29 mouse cellular contexts compared by ENCODE assay signal in the genomic region with DNA sequence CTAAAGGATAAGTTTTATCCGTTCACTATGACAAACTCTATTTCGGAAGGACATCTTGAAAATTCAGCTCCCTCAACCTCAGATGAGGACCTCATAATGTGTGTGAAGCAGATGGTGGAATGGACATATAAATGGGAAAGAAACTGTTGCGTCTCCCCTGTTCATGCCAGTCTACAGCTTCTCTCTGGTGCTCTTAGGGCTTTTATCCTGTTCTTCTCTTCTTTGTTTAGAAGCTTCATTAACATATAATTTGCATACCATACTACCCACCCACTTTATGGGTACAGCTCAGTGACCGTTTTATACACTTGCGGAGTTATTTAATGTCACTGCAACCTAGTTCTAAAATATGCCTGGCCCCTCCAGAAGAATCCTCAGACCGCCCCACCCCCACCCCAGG. TPM values are rescaled to one million over a fixed set of nuclear protein-coding genes. Genes with fewer than 3 reads are reported as not detected.
DNase-seq lines count a peak whose midpoint lies in the region; ATAC-seq lines count a peak whose summit lies in the region.
"Had no signal": no experiment of that assay in that cellular context is flagged by ENCODE, and none has a peak within 500 bp of the region (broad histone marks: within the 10 kb centered on the region; RNA-seq: fewer than 3 reads in every experiment).

No protein-coding gene starts in this region.

- no peak for DNase-seq in frontal cortex, postnatal 25 days (ENCODE audit: low spot score in 2 of 2)
- no peak for DNase-seq in neural tube, embryonic 11.5 days (ENCODE audit: low spot score)
- DNase-seq: adrenal gland, adult 8-10 months; adrenal gland, postnatal 25 days; cerebellum, adult 18-20 months; cerebellum, adult 9-10 months; cerebellum, postnatal 14 days; gastrocnemius, postnatal 14 days; heart, adult 18-20 months; heart, postnatal 10 days; heart, postnatal 36 days; kidney, adult 18-20 months had no signal

- no peak overlapping the region for H3K4me3 ChIP-seq in hindbrain, embryonic 12.5 days
- H3K4me3 ChIP-seq in hindbrain, embryonic 16.5 days (ENCODE audit: low read length) = no peak overlapping the region
- H3K4me3 ChIP-seq in neural tube, embryonic 11.5 days (ENCODE audit: low read depth, low read length) = no peak overlapping the region
- H3K4me3 ChIP-seq in neural tube, embryonic 15.5 days (replicated peaks) = no peak overlapping the region
- H3K4me3 ChIP-seq: heart, embryonic 12.5 days; heart, embryonic 15.5 days; hindbrain, embryonic 10.5 days had no signal

- peak; percentile 94 for ATAC-seq in frontal cortex, adult (ENCODE audit: low TSS enrichment)
- peak; percentile 53; the same call in 1 of the 2 replicates for ATAC-seq in hindbrain, embryonic 12.5 days (ENCODE audit: low FRiP score)
- ATAC-seq in hindbrain, embryonic 16.5 days = no peak
- ATAC-seq in neural tube, embryonic 11.5 days (ENCODE audit: insufficient read depth, low FRiP score, low TSS enrichment) = 0 out of 2 replicates have a peak, but pooled peaks have one; percentile 5
- ATAC-seq in neural tube, embryonic 15.5 days (ENCODE audit: low FRiP score) = no peak
- ATAC-seq: CD4-positive, CD25-positive, alpha-beta regulatory T cell, adult 4 months; forebrain, embryonic 16.5 days; hindbrain, postnatal 0 days; inflammation-experienced regulatory T-cells, adult 6 months; intestine, embryonic 16.5 days had no signal

- H3K27ac ChIP-seq in hindbrain, embryonic 12.5 days = no peak overlapping the region
- no peak overlapping the region for H3K27ac ChIP-seq in hindbrain, embryonic 16.5 days (ENCODE audit: low read depth, low read length)
- no peak overlapping the region for H3K27ac ChIP-seq in neural tube, embryonic 11.5 days (ENCODE audit: low read depth, low read length)
- H3K27ac ChIP-seq in neural tube, embryonic 15.5 days (replicated peaks) = no peak overlapping the region
- H3K27ac ChIP-seq: heart, embryonic 15.5 days; hindbrain, embryonic 10.5 days; hindbrain, postnatal 0 days had no signal

- no peaks in the 10 kb centered on the region for H3K36me3 ChIP-seq in hindbrain, embryonic 12.5 days
- no peaks in the 10 kb centered on the region for H3K36me3 ChIP-seq in hindbrain, embryonic 16.5 days (ENCODE audit: control insufficient read depth, insufficient read depth, low read length)
- H3K36me3 ChIP-seq in neural tube, embryonic 11.5 days (ENCODE audit: control insufficient read depth, insufficient read depth, low read length) = no peaks in the 10 kb centered on the region
- no peaks in the 10 kb centered on the region for H3K36me3 ChIP-seq in neural tube, embryonic 15.5 days
- H3K36me3 ChIP-seq: heart, embryonic 12.5 days; heart, embryonic 15.5 days; hindbrain, embryonic 10.5 days had no signal

- H3K9ac ChIP-seq in hindbrain, embryonic 12.5 days = no peak overlapping the region
- H3K9ac ChIP-seq in hindbrain, embryonic 16.5 days (ENCODE audit: low read depth, low read length) = no peak overlapping the region
- H3K9ac ChIP-seq in neural tube, embryonic 11.5 days (ENCODE audit: low read length) = no peak overlapping the region
- no peak overlapping the region for H3K9ac ChIP-seq in neural tube, embryonic 15.5 days (replicated peaks)
- H3K9ac ChIP-seq: heart, embryonic 12.5 days; heart, embryonic 15.5 days had no signal

- 78% methylated on average over 6 of the region's 6 CpGs for WGBS in hindbrain, embryonic 12.5 days
- WGBS in hindbrain, embryonic 16.5 days = 69% methylated on average over 6 of the region's 6 CpGs
- 83% methylated on average over 6 of the region's 6 CpGs for WGBS in neural tube, embryonic 11.5 days
- 66% methylated on average over 6 of the region's 6 CpGs for WGBS in neural tube, embryonic 15.5 days

- H3K4me1 ChIP-seq in hindbrain, embryonic 12.5 days = peaks cover 18% of the 10 kb centered on the region
- no peaks in the 10 kb centered on the region for H3K4me1 ChIP-seq in hindbrain, embryonic 16.5 days (ENCODE audit: control insufficient read depth, insufficient read depth, low read depth, low read length)
- H3K4me1 ChIP-seq in neural tube, embryonic 11.5 days (ENCODE audit: control insufficient read depth, insufficient read depth, low read length) = no peaks in the 10 kb centered on the region
- peaks cover 7% of the 10 kb centered on the region; the same call in 1 of the 2 replicates for H3K4me1 ChIP-seq in neural tube, embryonic 15.5 days
- H3K4me1 ChIP-seq: heart, embryonic 12.5 days; heart, embryonic 15.5 days had no signal

- no peaks in the 10 kb centered on the region for H3K27me3 ChIP-seq in hindbrain, embryonic 12.5 days
- H3K27me3 ChIP-seq in hindbrain, embryonic 16.5 days (replicated peaks; ENCODE audit: control insufficient read depth, insufficient read depth, low read length) = no peaks in the 10 kb centered on the region
- H3K27me3 ChIP-seq in neural tube, embryonic 11.5 days (ENCODE audit: control insufficient read depth, insufficient read depth, low read length) = no peaks in the 10 kb centered on the region
- no peaks in the 10 kb centered on the region for H3K27me3 ChIP-seq in neural tube, embryonic 15.5 days (replicated peaks)
- H3K27me3 ChIP-seq: heart, embryonic 12.5 days; heart, embryonic 15.5 days had no signal

- H3K9me3 ChIP-seq in hindbrain, embryonic 12.5 days (replicated peaks) = no peaks in the 10 kb centered on the region
- no peaks in the 10 kb centered on the region for H3K9me3 ChIP-seq in hindbrain, embryonic 16.5 days (ENCODE audit: control insufficient read depth, low read length)
- no peaks in the 10 kb centered on the region for H3K9me3 ChIP-seq in neural tube, embryonic 11.5 days (ENCODE audit: control insufficient read depth, low read length)
- H3K9me3 ChIP-seq in neural tube, embryonic 15.5 days (replicated peaks) = no peaks in the 10 kb centered on the region
- H3K9me3 ChIP-seq: heart, embryonic 12.5 days; heart, embryonic 15.5 days; hindbrain, embryonic 10.5 days had no signal

- H3K4me2 ChIP-seq in hindbrain, embryonic 12.5 days (replicated peaks) = no peak overlapping the region
- no peak overlapping the region for H3K4me2 ChIP-seq in hindbrain, embryonic 16.5 days (ENCODE audit: low read length)
- H3K4me2 ChIP-seq in neural tube, embryonic 11.5 days (ENCODE audit: low read depth) = no peak overlapping the region
- H3K4me2 ChIP-seq in neural tube, embryonic 15.5 days = no peak overlapping the region
- H3K4me2 ChIP-seq: heart, embryonic 12.5 days; heart, embryonic 15.5 days had no signal

RNA-seq across cellular contexts. Expression of a gene that starts 40.9 kb away (rescaled TPM):
- polyA plus RNA-seq in hindbrain, embryonic 12.5 days (2016; fragmentation: Nextera tagmentation; extraction: Ambion mirVana) = not detected in 2 replicates
- polyA plus RNA-seq in hindbrain, embryonic 16.5 days (2015; fragmentation: Nextera tagmentation; extraction: Ambion mirVana) = 0.02 TPM in 1 of 2 replicates, not detected in the other
- not detected in 2 replicates for polyA plus RNA-seq in neural tube, embryonic 11.5 days (2014; fragmentation: Nextera tagmentation; extraction: Ambion mirVana)
- polyA plus RNA-seq in neural tube, embryonic 15.5 days (2015; fragmentation: Nextera tagmentation; extraction: Ambion mirVana) = 0.05 TPM in 1 of 2 replicates, not detected in the other
- polyA plus RNA-seq: C2C12; CD4-positive, CD25-positive, alpha-beta regulatory T cell, adult 4 months; embryonic facial prominence, embryonic 11.5 days; forebrain, embryonic 11.5 days; forebrain, embryonic 16.5 days; hindbrain, embryonic 10.5 days; hindbrain, postnatal 0 days; inflammation-experienced regulatory T-cells, adult 6 months; intestine, embryonic 16.5 days had no signal

RNA-seq across cellular contexts. Expression of a gene that starts 53.7 kb away (rescaled TPM):
- not detected in 2 replicates for polyA plus RNA-seq in hindbrain, embryonic 12.5 days (2016; fragmentation: Nextera tagmentation; extraction: Ambion mirVana)
- polyA plus RNA-seq in hindbrain, embryonic 16.5 days (2015; fragmentation: Nextera tagmentation; extraction: Ambion mirVana) = not detected in 2 replicates
- not detected in 2 replicates for polyA plus RNA-seq in neural tube, embryonic 11.5 days (2014; fragmentation: Nextera tagmentation; extraction: Ambion mirVana)
- polyA plus RNA-seq in neural tube, embryonic 15.5 days (2015; fragmentation: Nextera tagmentation; extraction: Ambion mirVana) = not detected in 2 replicates
- polyA plus RNA-seq: C2C12; CD4-positive, CD25-positive, alpha-beta regulatory T cell, adult 4 months; embryonic facial prominence, embryonic 11.5 days; embryonic facial prominence, embryonic 14.5 days; forebrain, embryonic 11.5 days; forebrain, embryonic 16.5 days; gonadal fat pad, adult 2 months; heart, embryonic 12.5 days; heart, embryonic 15.5 days; hindbrain, embryonic 10.5 days; hindbrain, postnatal 0 days; inflammation-experienced regulatory T-cells, adult 6 months; intestine, embryonic 16.5 days had no signal

Comparison
In these comparisons a context has a peak if more than half of its experiments do, and no peak if none do; other contexts are left out.
1. ATAC-seq: peak in frontal cortex, adult (single experiment), hindbrain, embryonic 12.5 days (single experiment) and neural tube, embryonic 11.5 days (single experiment); none in hindbrain, embryonic 16.5 days (single experiment) and neural tube, embryonic 15.5 days (single experiment).